Mouse (Mus musculus): ENCODE data around the gene Mical2.

The Mical2 gene

DNA sequence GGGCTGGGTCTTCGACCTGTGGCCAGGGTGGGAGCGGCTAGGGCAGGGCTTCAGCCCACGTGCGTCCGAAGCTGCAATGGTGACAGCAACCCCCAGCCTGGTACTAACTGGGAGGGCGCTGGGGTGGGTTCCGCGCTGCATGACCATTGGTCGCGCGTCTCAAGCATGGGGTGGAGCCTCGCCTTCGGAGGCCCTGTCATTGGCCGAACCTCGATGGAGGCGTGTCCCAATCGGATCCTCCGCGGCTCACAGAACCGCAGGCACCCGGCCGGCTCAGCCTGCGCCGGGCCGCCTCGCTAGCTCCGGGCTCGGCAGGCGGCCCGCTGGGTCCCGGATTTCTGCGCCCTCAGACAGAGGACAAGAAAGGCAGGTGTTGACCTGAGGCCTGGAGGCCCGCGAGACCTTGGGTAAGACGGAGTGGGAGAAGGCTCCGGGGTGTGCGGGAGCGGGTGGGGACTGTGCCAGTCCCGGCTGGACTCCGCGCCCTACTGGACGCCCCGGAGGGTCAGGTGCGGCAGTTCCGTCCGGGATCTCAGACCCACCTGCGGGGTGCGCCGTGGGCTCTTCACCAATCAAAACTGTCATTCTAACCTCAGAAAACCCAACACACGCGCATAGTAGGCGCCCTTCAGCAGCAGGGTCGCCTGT lies at the start of gene Mical2:
Gene Mical2, plus strand, starts transcription at position 242 of the 648 bp plus-strand sequence.
- Histone ChIP-seq H3K27me3 (ENCODE audit: control insufficient read depth, insufficient read depth, low read length, poor library complexity, severe bottlenecking) (no peaks in the 10 kb centered on the region), H3K36me3 (ENCODE audit: control insufficient read depth, insufficient read depth, low read length, poor library complexity, severe bottlenecking) (no peaks in the 10 kb centered on the region)
- DNase-seq (ENCODE audit: low read depth, low spot score), result peak; percentile 19

DNA sequence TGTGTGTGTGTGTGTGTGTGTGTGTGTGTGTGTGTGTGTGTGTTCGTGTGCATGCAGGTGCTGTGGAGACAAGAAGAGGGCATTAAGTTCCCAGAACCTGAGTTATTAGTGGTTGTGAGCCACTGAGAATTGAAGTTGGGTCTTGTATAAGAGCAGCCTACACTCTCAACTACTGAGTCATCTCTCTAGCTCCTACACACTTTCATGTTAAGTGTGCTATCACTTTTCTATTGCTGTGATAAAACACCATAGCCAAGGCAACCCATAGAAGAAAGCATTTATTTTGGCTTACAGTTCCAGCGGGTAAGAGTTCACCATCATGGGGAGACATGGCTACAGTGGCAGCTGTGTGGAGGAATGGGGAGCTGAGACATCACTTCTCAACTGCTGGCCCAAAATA lies 49.0 kb upstream of the Mical2 start:
- H3K27me3 ChIP-seq (ENCODE audit: control insufficient read depth, insufficient read depth, low read length, poor library complexity, severe bottlenecking), result no peaks in the 10 kb centered on the region
- no peak for DNase-seq (ENCODE audit: low read depth, low spot score)
- no peaks in the 10 kb centered on the region for H3K36me3 ChIP-seq (ENCODE audit: control insufficient read depth, insufficient read depth, low read length, poor library complexity, severe bottlenecking)

DNA sequence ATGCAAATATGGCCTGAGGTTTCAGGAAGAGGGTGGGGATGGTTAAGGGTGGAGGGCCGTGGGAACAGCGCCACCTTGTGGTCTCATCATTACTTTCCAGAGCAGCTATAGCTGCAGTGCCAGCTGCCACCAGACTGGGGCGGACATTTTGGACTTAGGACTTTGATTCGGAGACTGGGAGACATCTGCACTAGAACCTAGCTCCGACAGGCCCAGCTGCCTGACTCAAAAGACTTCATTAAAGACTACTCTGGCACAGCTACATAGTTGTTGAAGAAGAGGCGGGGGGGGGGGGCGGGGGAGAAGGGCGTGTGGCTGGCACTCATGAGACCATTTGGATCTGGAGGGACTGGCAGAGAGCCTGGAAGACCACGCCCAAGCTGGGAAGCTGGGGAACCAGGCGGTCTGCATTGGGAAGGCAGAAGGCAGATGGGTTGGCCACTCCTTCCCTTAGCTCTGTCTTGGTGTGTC lies 45.4 kb upstream of the Mical2 start:
- peak; percentile 60 for DNase-seq (ENCODE audit: low read depth, low spot score)
- Histone ChIP-seq H3K36me3 (ENCODE audit: control insufficient read depth, insufficient read depth, low read length, poor library complexity, severe bottlenecking) (no peaks in the 10 kb centered on the region), H3K27me3 (ENCODE audit: control insufficient read depth, insufficient read depth, low read length, poor library complexity, severe bottlenecking) (no peaks in the 10 kb centered on the region)

DNA sequence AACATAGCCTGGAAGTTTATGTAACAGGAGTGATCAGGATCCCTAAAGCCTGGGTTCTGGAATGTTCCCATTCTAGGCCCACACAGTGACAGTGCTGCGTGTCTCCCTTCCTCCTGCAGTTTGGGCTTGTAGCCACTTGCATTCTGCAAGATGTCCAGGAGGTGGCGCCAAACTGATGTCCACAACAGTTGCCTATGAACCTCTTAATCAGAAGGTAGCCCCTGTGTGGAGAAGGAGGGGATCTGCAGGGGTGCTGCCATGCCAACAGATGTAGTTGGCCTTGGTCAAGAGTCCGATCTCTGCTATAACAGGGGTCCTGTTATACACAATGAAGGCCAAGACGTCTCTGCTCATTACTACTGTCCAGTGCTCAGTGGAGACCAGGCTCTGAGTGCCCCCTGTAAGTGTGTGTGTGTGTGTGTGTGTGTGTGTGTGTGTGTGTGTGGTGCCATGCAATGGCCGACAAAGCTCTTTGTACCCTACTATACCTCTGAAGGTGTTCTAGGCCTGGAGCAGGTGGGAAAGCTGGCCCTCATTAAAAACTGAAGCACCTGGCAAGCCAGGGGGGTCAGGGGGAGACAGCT lies 42.3 kb upstream of the Mical2 start:
- peak; percentile 72 for DNase-seq (ENCODE audit: low read depth, low spot score)
- H3K27me3 ChIP-seq (ENCODE audit: control insufficient read depth, insufficient read depth, low read length, poor library complexity, severe bottlenecking), result no peaks in the 10 kb centered on the region
- H3K36me3 ChIP-seq (ENCODE audit: control insufficient read depth, insufficient read depth, low read length, poor library complexity, severe bottlenecking), result no peaks in the 10 kb centered on the region

GRCm38 (mm10) chr7:112184519-112185225 lies 41.0 kb upstream of the Mical2 start:
- no peaks in the 10 kb centered on the region for H3K36me3 ChIP-seq (ENCODE audit: control insufficient read depth, insufficient read depth, low read length, poor library complexity, severe bottlenecking)
- DNase-seq (ENCODE audit: low read depth, low spot score), result no peak
- H3K27me3 ChIP-seq (ENCODE audit: control insufficient read depth, insufficient read depth, low read length, poor library complexity, severe bottlenecking), result no peaks in the 10 kb centered on the region

DNA sequence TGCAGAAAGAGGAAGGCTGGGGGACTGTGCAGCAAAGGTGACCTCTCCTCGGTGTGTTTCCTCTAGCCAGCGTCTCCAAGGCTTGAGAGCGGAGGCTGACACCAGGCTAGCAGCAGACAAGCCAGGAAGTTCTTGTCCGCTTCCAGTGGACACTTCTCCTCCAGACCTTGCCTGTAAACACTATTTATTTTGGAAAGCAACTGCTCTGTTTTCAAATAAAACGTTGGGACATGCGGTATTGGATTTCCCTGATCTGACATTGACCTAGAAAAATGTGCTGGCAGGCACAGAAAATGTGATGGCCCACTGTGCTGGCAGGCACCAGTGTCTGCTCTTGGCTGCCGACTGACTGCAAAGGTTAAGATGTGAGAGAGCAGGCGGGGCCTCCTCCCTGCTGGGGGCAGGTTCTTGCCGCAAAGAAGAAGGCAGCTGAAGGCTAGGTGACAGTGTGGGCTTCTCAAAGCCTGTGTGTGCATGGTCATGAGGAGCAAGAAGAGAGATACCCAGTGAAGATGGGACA lies 40.4 kb upstream of the Mical2 start:
- DNase-seq (ENCODE audit: low read depth, low spot score), result no peak
- no peaks in the 10 kb centered on the region for H3K27me3 ChIP-seq (ENCODE audit: control insufficient read depth, insufficient read depth, low read length, poor library complexity, severe bottlenecking)
- no peaks in the 10 kb centered on the region for H3K36me3 ChIP-seq (ENCODE audit: control insufficient read depth, insufficient read depth, low read length, poor library complexity, severe bottlenecking)

DNA sequence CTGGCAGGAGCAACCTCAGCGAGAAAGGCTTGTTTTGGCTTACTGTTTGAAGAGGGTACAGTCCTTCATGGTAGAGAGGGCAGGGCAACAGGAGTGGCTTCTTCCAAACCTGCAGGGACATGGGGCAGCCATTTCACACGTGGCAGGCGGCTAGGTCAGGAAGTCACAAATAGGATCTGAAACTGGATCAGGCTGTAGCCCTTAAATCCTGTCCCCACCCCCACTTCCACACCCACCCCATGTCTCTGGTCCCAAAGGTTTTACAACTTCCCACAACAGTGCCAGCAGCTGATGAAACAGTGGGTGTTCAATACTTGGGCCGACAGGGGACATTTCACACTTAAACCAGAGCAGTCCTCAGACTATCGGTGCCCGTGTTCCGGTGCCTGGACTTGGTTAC lies 38.8 kb upstream of the Mical2 start:
- Histone ChIP-seq H3K27me3 (ENCODE audit: control insufficient read depth, insufficient read depth, low read length, poor library complexity, severe bottlenecking) (no peaks in the 10 kb centered on the region), H3K36me3 (ENCODE audit: control insufficient read depth, insufficient read depth, low read length, poor library complexity, severe bottlenecking) (no peaks in the 10 kb centered on the region)
- no peak for DNase-seq (ENCODE audit: low read depth, low spot score)

DNA sequence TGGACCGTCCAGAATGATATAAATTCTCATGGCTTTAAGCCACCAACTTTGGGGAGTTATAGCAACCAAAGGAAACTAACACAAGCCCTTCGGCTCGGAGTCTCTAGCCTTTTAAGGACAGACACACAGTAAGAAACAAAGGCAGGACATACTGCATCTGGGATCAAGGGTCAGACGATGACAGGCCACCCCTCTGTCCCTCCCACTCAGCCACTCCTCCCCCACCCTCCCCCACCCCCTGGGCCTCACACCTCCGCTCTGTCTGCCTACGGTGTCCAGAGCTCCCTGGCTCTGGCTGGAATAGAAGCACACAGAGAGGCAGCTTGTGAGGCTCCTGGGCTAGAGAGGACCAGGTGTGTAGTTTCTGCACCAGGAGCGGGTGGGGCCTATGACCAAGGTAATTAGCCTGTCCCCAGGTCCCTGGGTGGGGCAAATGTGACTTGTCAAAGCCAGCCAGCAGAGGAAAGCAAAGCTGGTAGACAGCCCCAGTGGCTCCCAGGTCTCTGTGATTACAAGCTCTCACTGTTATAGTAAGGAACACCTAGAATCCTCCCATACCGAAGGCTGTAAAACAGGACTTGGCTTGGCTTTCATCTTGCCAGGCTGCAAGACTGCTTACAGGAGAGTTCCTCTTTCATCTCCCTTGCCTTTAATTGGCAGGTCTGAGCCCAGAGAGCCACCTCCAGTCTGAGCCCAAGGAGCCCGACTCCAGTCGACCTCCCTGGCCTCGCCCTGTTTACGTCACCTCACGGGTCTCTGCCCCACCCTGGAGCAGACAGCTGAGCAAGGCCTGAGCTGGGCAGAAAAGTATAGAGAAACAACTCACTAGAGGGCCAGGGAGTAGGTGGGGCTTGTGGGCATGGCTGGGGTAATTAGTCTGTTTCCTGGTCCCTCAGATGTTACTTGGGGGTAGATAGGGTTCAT lies 37.9 kb upstream of the Mical2 start:
- DNase-seq (ENCODE audit: low read depth, low spot score), result no peak
- H3K36me3 ChIP-seq (ENCODE audit: control insufficient read depth, insufficient read depth, low read length, poor library complexity, severe bottlenecking), result no peaks in the 10 kb centered on the region
- no peaks in the 10 kb centered on the region for H3K27me3 ChIP-seq (ENCODE audit: control insufficient read depth, insufficient read depth, low read length, poor library complexity, severe bottlenecking)

- Histone ChIP-seq H3K27me3 (ENCODE audit: control insufficient read depth, insufficient read depth, low read length, poor library complexity, severe bottlenecking) (no peaks in the 10 kb centered on the region), H3K36me3 (ENCODE audit: control insufficient read depth, insufficient read depth, low read length, poor library complexity, severe bottlenecking) (no peaks in the 10 kb centered on the region)
- no peak for DNase-seq (ENCODE audit: low read depth, low spot score)
Measured at GRCm38 (mm10) chr7:112192237-112192636, 33.4 kb upstream of the Mical2 start.

DNA sequence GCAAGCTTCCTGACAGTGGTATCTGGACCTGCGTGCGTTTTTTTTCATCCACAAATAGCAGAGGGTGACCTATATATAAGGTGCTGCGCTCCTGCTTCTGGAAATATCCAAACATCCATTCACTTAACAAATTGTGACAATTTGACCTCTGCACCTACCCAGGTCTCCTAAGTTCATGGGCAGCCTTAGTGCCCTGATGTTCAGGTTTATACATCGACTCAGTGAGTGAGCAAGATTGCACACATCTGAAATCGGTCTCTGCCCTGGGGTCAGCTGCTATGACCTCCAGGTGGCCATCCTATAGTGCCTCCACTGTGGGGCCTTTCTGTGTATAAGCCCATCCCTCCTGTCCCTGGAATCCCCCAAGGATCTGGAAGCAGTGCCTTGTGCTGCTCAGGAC lies 32.9 kb upstream of the Mical2 start:
- H3K36me3 ChIP-seq (ENCODE audit: control insufficient read depth, insufficient read depth, low read length, poor library complexity, severe bottlenecking), result no peaks in the 10 kb centered on the region
- no peak for DNase-seq (ENCODE audit: low read depth, low spot score)
- H3K27me3 ChIP-seq (ENCODE audit: control insufficient read depth, insufficient read depth, low read length, poor library complexity, severe bottlenecking), result no peaks in the 10 kb centered on the region

GRCm38 (mm10) chr7:112194286-112194685 lies 31.4 kb upstream of the Mical2 start:
- no peak for DNase-seq (ENCODE audit: low read depth, low spot score)
- Histone ChIP-seq H3K27me3 (ENCODE audit: control insufficient read depth, insufficient read depth, low read length, poor library complexity, severe bottlenecking) (no peaks in the 10 kb centered on the region), H3K36me3 (ENCODE audit: control insufficient read depth, insufficient read depth, low read length, poor library complexity, severe bottlenecking) (no peaks in the 10 kb centered on the region)

- no peak for DNase-seq (ENCODE audit: low read depth, low spot score)
- Histone ChIP-seq H3K27me3 (ENCODE audit: control insufficient read depth, insufficient read depth, low read length, poor library complexity, severe bottlenecking) (no peaks in the 10 kb centered on the region), H3K36me3 (ENCODE audit: control insufficient read depth, insufficient read depth, low read length, poor library complexity, severe bottlenecking) (no peaks in the 10 kb centered on the region)
Measured at GRCm38 (mm10) chr7:112197461-112197860, 28.2 kb upstream of the Mical2 start.

GRCm38 (mm10) chr7:112199343-112199742 lies 26.3 kb upstream of the Mical2 start:
- no peaks in the 10 kb centered on the region for H3K27me3 ChIP-seq (ENCODE audit: control insufficient read depth, insufficient read depth, low read length, poor library complexity, severe bottlenecking)
- no peaks in the 10 kb centered on the region for H3K36me3 ChIP-seq (ENCODE audit: control insufficient read depth, insufficient read depth, low read length, poor library complexity, severe bottlenecking)
- no peak for DNase-seq (ENCODE audit: low read depth, low spot score)

- no peak for DNase-seq (ENCODE audit: low read depth, low spot score)
- Histone ChIP-seq H3K27me3 (ENCODE audit: control insufficient read depth, insufficient read depth, low read length, poor library complexity, severe bottlenecking) (no peaks in the 10 kb centered on the region), H3K36me3 (ENCODE audit: control insufficient read depth, insufficient read depth, low read length, poor library complexity, severe bottlenecking) (no peaks in the 10 kb centered on the region)
Measured at GRCm38 (mm10) chr7:112200761-112201160, 24.9 kb upstream of the Mical2 start.

Data from splenic B cell, adult 2 months (primary cell).